Mouse (Mus musculus) heart, postnatal 0 days (tissue): Measurements from ENCODE around the gene Gimap1.

Source experiments
- CTCF ChIP-seq: IDR thresholded peaks from 2 replicates; pipeline ENCODE4 v1.5.1; 2016; ENCODE audit warnings: antibody characterized with exemption, control low read depth, low read depth
- EP300 ChIP-seq: IDR thresholded peaks from 2 replicates; pipeline ENCODE4 v1.6.1; 2016; ENCODE audit warnings: antibody characterized with exemption, low read depth

- TF ChIP-seq EP300 (no peak), CTCF (no peak)
These were observed 13.4 kb upstream of the Gimap1 start for GRCm38 (mm10) chr6:48725476-48725875.
